In genomic region chrX:113687163-113687562, GRCm38 (mm10) we compare ENCODE assay signal across 23 mouse cellular contexts.
"Had no signal": no experiment of that assay in that cellular context is flagged by ENCODE, and none has a peak within 500 bp of the region (broad histone marks: within the 10 kb centered on the region; RNA-seq: fewer than 3 reads in every experiment).

No protein-coding gene starts in this region.

- H3K27ac ChIP-seq: kidney, postnatal 0 days; layer of hippocampus, adult 2 months; limb, embryonic 10.5 days; limb, embryonic 13.5 days; liver, embryonic 12.5 days; liver, embryonic 15.5 days; lung, embryonic 15.5 days; neural tube, embryonic 13.5 days; stomach, embryonic 15.5 days had no signal

- H3K4me1 ChIP-seq: limb, embryonic 10.5 days; limb, embryonic 13.5 days; liver, embryonic 12.5 days; liver, embryonic 15.5 days; lung, embryonic 15.5 days; megakaryocyte, embryonic 14.5 days; neural tube, embryonic 13.5 days; stomach, embryonic 15.5 days had no signal

- H3K27me3 ChIP-seq: limb, embryonic 13.5 days; liver, embryonic 12.5 days; liver, embryonic 15.5 days; lung, embryonic 15.5 days; megakaryocyte, embryonic 14.5 days; neural tube, embryonic 13.5 days; stomach, embryonic 15.5 days had no signal

- H3K9me3 ChIP-seq: limb, embryonic 10.5 days; limb, embryonic 13.5 days; liver, embryonic 12.5 days; liver, embryonic 15.5 days; lung, embryonic 15.5 days; megakaryocyte, embryonic 14.5 days; neural tube, embryonic 13.5 days; stomach, embryonic 15.5 days had no signal

- H3K4me3 ChIP-seq: layer of hippocampus, adult 2 months; limb, embryonic 10.5 days; limb, embryonic 13.5 days; liver, embryonic 12.5 days; liver, embryonic 15.5 days; lung, embryonic 15.5 days; megakaryocyte, embryonic 14.5 days; myocyte; neural tube, embryonic 13.5 days; stomach, embryonic 15.5 days had no signal

- H3K4me2 ChIP-seq: limb, embryonic 13.5 days; liver, embryonic 12.5 days; liver, embryonic 15.5 days; lung, embryonic 15.5 days; midbrain, embryonic 11.5 days; neural tube, embryonic 13.5 days; stomach, embryonic 15.5 days had no signal

- H3K36me3 ChIP-seq: limb, embryonic 10.5 days; limb, embryonic 13.5 days; liver, embryonic 12.5 days; liver, embryonic 15.5 days; lung, embryonic 15.5 days; neural tube, embryonic 13.5 days; stomach, embryonic 15.5 days had no signal

- DNase-seq: kidney, adult 2 months; kidney, postnatal 25 days; layer of hippocampus, adult 9-11 months; liver; lung, adult 18-20 months; lung, postnatal 10 days; lung, postnatal 36 days; right cerebral cortex, postnatal 25 days; spleen, adult 18-20 months; thymus, postnatal 25 days had no signal

- H3K9ac ChIP-seq: limb, embryonic 13.5 days; liver, embryonic 12.5 days; liver, embryonic 15.5 days; lung, embryonic 15.5 days; neural tube, embryonic 13.5 days; stomach, embryonic 15.5 days had no signal

- ATAC-seq: liver, embryonic 12.5 days; midbrain, embryonic 16.5 days had no signal
